Mouse (Mus musculus): Measurements from ENCODE around the gene Mmd2. TPM values are rescaled to one million over a fixed set of nuclear protein-coding genes. Genes with fewer than 3 reads are reported as not detected.
A peak's percentile ranks its signal among the peaks of the same experiment; 100 is the strongest.

The Mmd2 gene
- total RNA-seq (2014; rRNA removed; ENCODE audit: low replicate concordance) (0.08 TPM in 1 of 2 replicates, not detected in the other), polyA plus RNA-seq (2015; fragmentation: Nextera tagmentation; extraction: Ambion mirVana) (0.08 TPM in 1 of 2 replicates, not detected in the other)

DNA sequence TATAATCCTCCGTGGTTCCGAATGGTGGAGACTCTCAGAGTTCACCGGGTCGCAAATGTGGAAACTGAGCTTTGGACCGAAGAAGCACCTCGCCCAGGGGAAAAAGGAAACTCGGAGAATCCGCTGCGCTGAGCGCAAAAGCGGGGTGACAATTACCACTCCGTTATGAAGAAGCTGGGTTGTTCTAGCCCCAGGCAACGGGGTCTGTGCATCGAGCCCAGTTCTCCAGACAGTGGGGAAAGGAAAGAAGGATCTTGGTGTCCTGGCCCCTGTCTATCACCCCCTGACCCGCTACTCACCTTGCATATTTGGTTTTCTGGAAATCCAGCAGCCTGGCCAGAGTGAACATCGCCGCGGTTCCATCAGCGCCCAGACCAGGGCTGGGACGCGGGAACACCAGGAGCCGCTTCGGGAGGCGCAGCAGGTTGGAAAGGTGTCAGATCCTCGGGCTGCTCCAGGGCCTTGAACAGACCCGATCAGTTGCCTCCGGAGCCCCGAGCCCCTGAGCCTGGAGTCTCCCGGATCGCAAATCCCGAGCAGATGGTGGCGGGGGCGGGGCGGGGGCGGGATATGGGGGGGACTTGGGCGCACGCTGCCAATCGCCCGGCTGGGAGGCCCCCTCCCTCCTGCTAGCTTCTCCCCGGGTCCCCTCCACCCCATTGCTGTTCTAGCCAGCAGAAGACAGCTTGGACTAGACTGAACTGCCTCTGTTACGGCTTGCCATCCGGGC lies at the start of gene Mmd2:
Gene Mmd2 (minus strand): TSS at position 542 of the 730 bp plus-strand sequence.
- Histone ChIP-seq H3K4me1 (ENCODE audit: control insufficient read depth, insufficient read depth) (0 out of 2 replicates have a peak, but pooled peaks cover 4% of the 10 kb centered on the region), H3K9me3 (replicated peaks; ENCODE audit: control insufficient read depth, low read length) (no peaks in the 10 kb centered on the region), H3K36me3 (replicated peaks; ENCODE audit: control insufficient read depth, insufficient read depth, low read length) (no peaks in the 10 kb centered on the region), H3K27me3 (ENCODE audit: control insufficient read depth, insufficient read depth, low read length) (peaks cover 35% of the 10 kb centered on the region), H3K9ac (replicated peaks; ENCODE audit: low read depth, low read length) (no peak within 1 kb of the TSS), H3K27ac (ENCODE audit: low read depth) (no peak within 1 kb of the TSS), H3K4me2 (ENCODE audit: low read depth, low read length) (peak within 1 kb of the TSS; percentile 52), H3K4me3 (ENCODE audit: low read depth, low read length) (peak within 1 kb of the TSS; percentile 33)
- no peak for TF ChIP-seq CTCF (IDR thresholded peaks at IDR 0.05; ENCODE audit: low read depth)
- TF ChIP-seq EP300 (IDR thresholded peaks at IDR 0.05; ENCODE audit: low read depth): no peak
- ATAC-seq (ENCODE audit: insufficient read depth, low read depth): no peak
- 3% methylated on average over 42 of the region's 42 CpGs for WGBS
- DNase-seq (ENCODE audit: low spot score): no peak

DNA sequence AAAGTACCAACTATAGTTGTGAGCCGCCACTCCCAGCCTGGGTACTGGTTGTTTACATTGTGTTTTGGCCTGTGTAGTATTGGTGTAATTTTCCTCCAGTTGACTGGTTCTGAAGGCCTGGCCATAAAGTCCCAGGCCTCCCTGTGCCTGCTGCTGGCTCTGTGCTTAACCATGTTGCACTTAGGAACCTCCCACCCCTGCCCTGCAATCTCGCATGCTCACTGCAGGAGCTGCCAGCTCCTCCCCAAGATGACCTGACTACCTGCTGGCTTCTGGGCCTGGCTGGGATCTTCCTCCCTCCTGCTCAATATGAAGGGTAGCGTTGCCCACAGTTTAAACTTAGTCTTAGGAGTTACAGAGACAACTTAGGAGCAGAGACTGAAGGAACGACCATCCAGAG lies 43.7 kb upstream of the Mmd2 start:
- Histone ChIP-seq H3K4me1 (ENCODE audit: control insufficient read depth, insufficient read depth) (no peaks in the 10 kb centered on the region), H3K4me2 (ENCODE audit: low read depth, low read length) (no peak overlapping the region), H3K4me3 (ENCODE audit: low read depth, low read length) (no peak overlapping the region), H3K9me3 (replicated peaks; ENCODE audit: control insufficient read depth, low read length) (no peaks in the 10 kb centered on the region), H3K9ac (replicated peaks; ENCODE audit: low read depth, low read length) (no peak overlapping the region), H3K36me3 (replicated peaks; ENCODE audit: control insufficient read depth, insufficient read depth, low read length) (peaks cover 17% of the 10 kb centered on the region), H3K27me3 (ENCODE audit: control insufficient read depth, insufficient read depth, low read length) (no peaks in the 10 kb centered on the region), H3K27ac (ENCODE audit: low read depth) (no peak overlapping the region)
- no peak for DNase-seq (ENCODE audit: low spot score)
- WGBS: 73% methylated on average over 4 of the region's 4 CpGs
- TF ChIP-seq CTCF (IDR thresholded peaks at IDR 0.05; ENCODE audit: low read depth): no peak
- no peak for TF ChIP-seq EP300 (IDR thresholded peaks at IDR 0.05; ENCODE audit: low read depth)
- no peak for ATAC-seq (ENCODE audit: insufficient read depth, low read depth)

DNA sequence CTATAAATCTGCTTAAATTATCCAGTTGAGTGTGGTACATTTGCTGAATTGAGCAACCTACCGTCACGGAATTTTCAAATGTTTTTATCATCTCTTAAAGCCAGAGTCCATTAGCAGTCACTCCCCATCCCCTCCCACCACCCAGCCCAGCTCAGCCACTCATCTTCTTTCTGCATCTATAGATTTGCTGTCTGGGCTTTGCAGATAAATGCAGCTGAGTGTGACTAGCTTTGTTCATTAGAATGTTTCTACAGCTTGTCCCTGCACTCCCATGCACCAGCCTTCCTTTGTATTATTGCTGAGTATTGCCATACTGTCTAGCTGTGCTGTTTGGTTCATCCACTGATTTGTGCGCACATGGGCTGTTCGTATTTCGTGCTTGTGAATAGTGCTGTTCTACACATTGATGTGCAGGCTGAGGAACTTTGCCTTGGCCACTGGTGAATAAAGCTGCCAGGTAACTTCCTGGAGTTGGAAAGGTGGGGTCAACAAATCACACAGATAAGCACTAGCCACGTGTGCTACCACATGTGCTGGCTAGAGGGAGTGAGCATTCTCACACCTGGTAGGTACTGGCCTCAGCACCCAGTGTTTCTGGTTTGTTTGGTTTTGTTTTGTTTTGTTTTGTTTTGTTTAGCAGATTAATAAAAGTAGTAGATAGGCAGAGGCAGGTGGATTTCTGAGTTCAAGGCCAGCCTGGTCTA lies 42.3 kb upstream of the Mmd2 start:
- WGBS: 77% methylated on average over 6 of the region's 6 CpGs

GRCm38 (mm10) chr5:142650390-142650789 lies 41.8 kb upstream of the Mmd2 start:
- H3K4me1 ChIP-seq (ENCODE audit: control insufficient read depth, insufficient read depth): no peaks in the 10 kb centered on the region
- no peak overlapping the region for H3K27ac ChIP-seq (ENCODE audit: low read depth)
- whole genome bisulfite sequencing: 54% methylated on average over 3 of the region's 3 CpGs
- no peaks in the 10 kb centered on the region for H3K9me3 ChIP-seq (replicated peaks; ENCODE audit: control insufficient read depth, low read length)
- no peak overlapping the region for H3K4me3 ChIP-seq (ENCODE audit: low read depth, low read length)
- TF ChIP-seq CTCF (IDR thresholded peaks at IDR 0.05; ENCODE audit: low read depth) (no peak), EP300 (IDR thresholded peaks at IDR 0.05; ENCODE audit: low read depth) (no peak)
- DNase-seq (ENCODE audit: low spot score): no peak
- ATAC-seq (ENCODE audit: insufficient read depth, low read depth): no peak
- H3K27me3 ChIP-seq (ENCODE audit: control insufficient read depth, insufficient read depth, low read length): no peaks in the 10 kb centered on the region
- no peak overlapping the region for H3K4me2 ChIP-seq (ENCODE audit: low read depth, low read length)
- no peaks in the 10 kb centered on the region for H3K36me3 ChIP-seq (replicated peaks; ENCODE audit: control insufficient read depth, insufficient read depth, low read length)
- H3K9ac ChIP-seq (replicated peaks; ENCODE audit: low read depth, low read length): no peak overlapping the region

More for the DNA sequence above, 42.3 kb upstream of the Mmd2 start:
- TF ChIP-seq EP300 (IDR thresholded peaks at IDR 0.05; ENCODE audit: low read depth) (no peak), CTCF (IDR thresholded peaks at IDR 0.05; ENCODE audit: low read depth) (no peak)
- H3K27ac ChIP-seq (ENCODE audit: low read depth): no peak overlapping the region
- H3K4me3 ChIP-seq (ENCODE audit: low read depth, low read length): no peak overlapping the region
- H3K9ac ChIP-seq (replicated peaks; ENCODE audit: low read depth, low read length): no peak overlapping the region
- peaks cover 4% of the 10 kb centered on the region for H3K36me3 ChIP-seq (replicated peaks; ENCODE audit: control insufficient read depth, insufficient read depth, low read length)
- no peaks in the 10 kb centered on the region for H3K27me3 ChIP-seq (ENCODE audit: control insufficient read depth, insufficient read depth, low read length)
- ATAC-seq (ENCODE audit: insufficient read depth, low read depth) (no peak), DNase-seq (ENCODE audit: low spot score) (no peak)
- H3K4me1 ChIP-seq (ENCODE audit: control insufficient read depth, insufficient read depth): no peaks in the 10 kb centered on the region
- no peak overlapping the region for H3K4me2 ChIP-seq (ENCODE audit: low read depth, low read length)
- no peaks in the 10 kb centered on the region for H3K9me3 ChIP-seq (replicated peaks; ENCODE audit: control insufficient read depth, low read length)

DNA sequence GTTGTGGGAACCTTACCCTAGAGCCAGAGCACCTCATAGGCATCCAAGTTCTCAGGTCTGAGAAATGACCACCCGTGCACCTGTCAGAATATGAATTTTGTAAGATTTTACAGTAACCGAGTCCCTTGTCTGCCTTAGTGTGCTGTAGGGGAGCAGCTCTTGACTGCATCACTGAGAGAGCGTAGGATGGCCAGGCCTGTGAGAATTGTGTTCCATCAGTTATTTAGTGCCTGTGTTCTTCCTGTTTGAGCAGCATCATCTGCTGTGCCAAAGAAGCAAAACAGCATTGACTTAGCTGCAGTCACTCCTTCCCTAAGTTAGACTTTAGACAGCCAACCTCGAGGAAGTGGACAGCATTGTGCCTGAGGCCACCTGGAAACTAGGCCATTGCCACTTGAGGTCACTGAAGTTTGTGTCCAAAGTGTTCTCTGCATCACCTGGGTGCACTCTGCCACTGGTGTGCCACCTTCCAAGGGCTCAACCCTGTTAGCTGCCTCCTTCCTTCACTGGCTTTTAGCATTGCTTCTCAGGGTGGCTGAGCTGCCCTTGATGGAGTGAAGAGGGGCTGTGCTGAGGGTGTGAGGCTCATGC lies 41.0 kb upstream of the Mmd2 start:
- Histone ChIP-seq H3K4me2 (ENCODE audit: low read depth, low read length) (no peak overlapping the region), H3K4me3 (ENCODE audit: low read depth, low read length) (no peak overlapping the region), H3K9me3 (replicated peaks; ENCODE audit: control insufficient read depth, low read length) (no peaks in the 10 kb centered on the region), H3K9ac (replicated peaks; ENCODE audit: low read depth, low read length) (no peak overlapping the region), H3K4me1 (ENCODE audit: control insufficient read depth, insufficient read depth) (no peaks in the 10 kb centered on the region), H3K36me3 (replicated peaks; ENCODE audit: control insufficient read depth, insufficient read depth, low read length) (no peaks in the 10 kb centered on the region), H3K27me3 (ENCODE audit: control insufficient read depth, insufficient read depth, low read length) (no peaks in the 10 kb centered on the region), H3K27ac (ENCODE audit: low read depth) (no peak overlapping the region)
- WGBS: 83% methylated on average over 4 of the region's 4 CpGs
- TF ChIP-seq CTCF (IDR thresholded peaks at IDR 0.05; ENCODE audit: low read depth): no peak
- TF ChIP-seq EP300 (IDR thresholded peaks at IDR 0.05; ENCODE audit: low read depth): no peak
- ATAC-seq (ENCODE audit: insufficient read depth, low read depth): no peak
- DNase-seq (ENCODE audit: low spot score): no peak

Data from heart, postnatal 0 days (tissue).